Mouse (Mus musculus): Measurements from ENCODE around the gene Zc3h13.

Zc3h13 gene

GRCm38 (mm10) chr14:75320269-75320668, 36.1 kb downstream of the Zc3h13 start:
- no peak for DNase-seq (ENCODE audit: low read depth in 1 of 2, low spot score in 2 of 2)

- DNase-seq (ENCODE audit: low read depth in 1 of 2, low spot score in 2 of 2) = no peak
These were observed 39.2 kb downstream of the Zc3h13 start for GRCm38 (mm10) chr14:75323354-75323753.

GRCm38 (mm10) chr14:75328062-75328461, 43.9 kb downstream of the Zc3h13 start:
- no peak for DNase-seq (ENCODE audit: low read depth in 1 of 2, low spot score in 2 of 2)

- DNase-seq (ENCODE audit: low read depth in 1 of 2, low spot score in 2 of 2) = no peak
These were observed 46.4 kb downstream of the Zc3h13 start for GRCm38 (mm10) chr14:75330621-75331020.

- DNase-seq (ENCODE audit: low read depth in 1 of 2, low spot score in 2 of 2) = no peak
These were observed 50.1 kb downstream of the Zc3h13 start for GRCm38 (mm10) chr14:75334321-75334720.

- DNase-seq (ENCODE audit: low read depth in 1 of 2, low spot score in 2 of 2) = no peak
These were observed 53.7 kb downstream of the Zc3h13 start for GRCm38 (mm10) chr14:75337884-75338283.

- no peak for DNase-seq (ENCODE audit: low read depth in 1 of 2, low spot score in 2 of 2)
These were observed 61.9 kb downstream of the Zc3h13 start for GRCm38 (mm10) chr14:75346041-75346440.

- DNase-seq (ENCODE audit: low read depth in 1 of 2, low spot score in 2 of 2) = no peak
These were observed 67.5 kb downstream of the Zc3h13 start for GRCm38 (mm10) chr14:75351626-75352025.

GRCm38 (mm10) chr14:75363316-75363715, 79.1 kb downstream of the Zc3h13 start:
- DNase-seq (ENCODE audit: low read depth in 1 of 2, low spot score in 2 of 2) = no peak

- DNase-seq (ENCODE audit: low read depth in 1 of 2, low spot score in 2 of 2) = no peak
These were observed 81.3 kb downstream of the Zc3h13 start for GRCm38 (mm10) chr14:75365301-75366035.

- no peak for DNase-seq (ENCODE audit: low read depth in 1 of 2, low spot score in 2 of 2)
These were observed 82.6 kb downstream of the Zc3h13 start for GRCm38 (mm10) chr14:75366741-75367140.

- DNase-seq (ENCODE audit: low read depth in 1 of 2, low spot score in 2 of 2) = no peak
These were observed 83.3 kb downstream of the Zc3h13 start for GRCm38 (mm10) chr14:75367503-75367902.

- no peak for DNase-seq (ENCODE audit: low read depth in 1 of 2, low spot score in 2 of 2)
These were observed 85.7 kb downstream of the Zc3h13 start for GRCm38 (mm10) chr14:75369880-75370279.

- no peak for DNase-seq (ENCODE audit: low read depth in 1 of 2, low spot score in 2 of 2)
These were observed 90.9 kb downstream of the Zc3h13 start for GRCm38 (mm10) chr14:75375006-75375598.

- DNase-seq (ENCODE audit: low read depth in 1 of 2, low spot score in 2 of 2) = no peak
These were observed 92.1 kb downstream of the Zc3h13 start for GRCm38 (mm10) chr14:75376256-75376655.

- DNase-seq (ENCODE audit: low read depth in 1 of 2, low spot score in 2 of 2) = no peak
These were observed 93.4 kb downstream of the Zc3h13 start for GRCm38 (mm10) chr14:75377612-75378011.
